Mouse (Mus musculus) olfactory bulb, adult 2 months (tissue): Measurements from ENCODE around the gene Ndufc2. TPM values are rescaled to one million over a fixed set of nuclear protein-coding genes. Genes with fewer than 3 reads are reported as not detected.

ENCODE experiments used
- H3K27ac ChIP-seq: fragments of 200-500 bp; 2 replicates; pipeline ENCODE4 v1.5.1; 2012; ENCODE audit warnings: low read depth, low read length; ENCODE audit not compliant: insufficient read depth
- H3K4me1 ChIP-seq: fragments of 200-500 bp; 2 replicates; pipeline ENCODE4 v1.6.1; 2012; ENCODE audit warnings: low read length; ENCODE audit not compliant: control insufficient read depth, insufficient read depth
- H3K4me3 ChIP-seq: fragments of 200-500 bp; 2 replicates; pipeline ENCODE4 v1.5.1; 2012; ENCODE audit warnings: mild to moderate bottlenecking, low read depth, low read length, moderate library complexity; ENCODE audit not compliant: insufficient read depth
- CTCF ChIP-seq: fragments of 200-500 bp; IDR thresholded peaks from 2 replicates; pipeline ENCODE4 v1.5.1; 2012; ENCODE audit warnings: low read depth, mild to moderate bottlenecking, low read length, moderate library complexity; ENCODE audit not compliant: insufficient read depth
- POLR2A ChIP-seq: fragments of 200-500 bp; IDR thresholded peaks from 2 replicates; pipeline ENCODE4 v1.6.1; 2012; ENCODE audit warnings: mild to moderate bottlenecking, low read depth, low read length, moderate library complexity; ENCODE audit not compliant: insufficient read depth
- WGBS: fragments of 180-500 bp; shearing (Covaris S2); methylation state at CpG from one replicate; pipeline ENCODE4 v1.1.7; 2018; 5-methylcytosine and 5-hydroxymethylcytosine counted together
- polyA plus RNA-seq: library from polyadenylated mRNA; stranded (reverse); fragments of >200 nt; gene quantifications from 2 replicates; pipeline ENCODE4 v1.2.4, GENCODE M21; 2012; ENCODE audit warnings: low replicate concordance; ENCODE audit not compliant: missing spikeins, insufficient read depth, insufficient read length

Ndufc2 gene
- polyA plus RNA-seq, 1 experiment: not detected

DNA sequence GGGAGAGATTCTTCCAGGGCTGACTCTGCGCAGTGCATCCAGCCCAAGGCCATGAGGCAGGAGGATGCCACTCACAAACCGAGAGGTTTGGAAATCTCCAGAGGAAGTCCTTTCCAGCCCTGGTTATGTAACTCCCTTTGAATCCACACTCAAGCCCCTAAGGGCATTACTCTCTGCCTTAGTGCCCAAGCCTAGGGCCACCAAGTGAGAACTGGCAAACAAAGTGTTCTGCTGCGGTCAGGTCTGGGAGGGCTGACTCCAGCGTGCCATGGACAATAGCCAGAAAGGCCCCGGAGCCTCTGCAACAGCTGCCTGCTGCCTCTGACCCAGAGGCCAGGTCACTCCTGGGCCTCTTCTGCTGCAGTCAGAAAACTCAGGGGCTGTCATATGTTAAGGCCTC, 18.9 kb downstream of the Ndufc2 start:
- H3K4me1 ChIP-seq: peaks cover 8% of the 10 kb centered on the region; the same call in 1 of the 2 replicates
- TF ChIP-seq POLR2A: no peak
- TF ChIP-seq CTCF: no peak
- H3K4me3 ChIP-seq: no peak overlapping the region
- H3K27ac ChIP-seq: no peak overlapping the region
- WGBS: 68% methylated on average over 5 of the region's 5 CpGs

DNA sequence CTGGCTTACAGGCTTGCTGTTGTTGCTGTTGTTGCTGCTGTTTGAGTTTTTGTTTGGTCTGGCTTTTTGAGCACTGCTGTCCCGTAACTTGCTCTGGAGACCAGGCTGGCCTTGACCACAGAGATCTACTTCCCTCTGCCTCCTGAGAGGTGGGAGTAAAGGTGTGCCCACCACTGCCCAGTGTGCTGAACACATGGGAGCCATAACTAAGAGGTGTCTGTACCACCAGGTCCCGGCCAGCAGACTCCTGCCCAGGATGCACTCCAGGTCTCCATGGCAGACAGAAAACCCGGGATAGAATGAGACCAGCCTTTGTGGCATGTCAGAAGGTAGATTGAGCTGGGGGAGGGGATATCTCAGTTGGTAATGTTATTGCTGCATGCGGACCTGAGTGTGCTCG, 19.4 kb downstream of the Ndufc2 start:
- no peak overlapping the region for H3K27ac ChIP-seq
- H3K4me1 ChIP-seq: peaks cover 8% of the 10 kb centered on the region; the same call in 1 of the 2 replicates
- no peak overlapping the region for H3K4me3 ChIP-seq
- 86% methylated on average over 5 of the region's 5 CpGs for WGBS
- no peak for TF ChIP-seq CTCF
- no peak for TF ChIP-seq POLR2A

DNA sequence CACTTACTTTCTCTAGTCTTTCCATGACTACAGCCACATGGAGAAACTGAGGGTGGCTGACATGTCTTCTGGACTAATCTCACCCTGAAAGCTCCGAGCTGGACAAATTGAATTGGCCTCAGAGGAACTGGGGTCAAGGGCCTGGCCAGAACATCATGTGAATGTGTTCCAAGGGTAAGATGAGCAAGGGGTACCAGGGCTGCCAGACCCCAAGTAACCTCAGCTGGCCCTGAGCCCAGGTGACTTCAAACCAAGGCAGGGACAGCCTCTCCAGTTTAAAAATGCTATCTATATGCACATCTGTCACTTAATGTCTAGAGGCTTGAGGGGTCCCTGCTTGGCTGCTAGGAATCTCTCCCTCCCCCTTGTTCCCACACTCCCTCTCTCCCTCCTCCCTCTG, 20.6 kb downstream of the Ndufc2 start:
- no peak overlapping the region for H3K4me3 ChIP-seq
- no peak overlapping the region for H3K27ac ChIP-seq
- 73% methylated on average over 1 of the region's 1 CpGs for WGBS

DNA sequence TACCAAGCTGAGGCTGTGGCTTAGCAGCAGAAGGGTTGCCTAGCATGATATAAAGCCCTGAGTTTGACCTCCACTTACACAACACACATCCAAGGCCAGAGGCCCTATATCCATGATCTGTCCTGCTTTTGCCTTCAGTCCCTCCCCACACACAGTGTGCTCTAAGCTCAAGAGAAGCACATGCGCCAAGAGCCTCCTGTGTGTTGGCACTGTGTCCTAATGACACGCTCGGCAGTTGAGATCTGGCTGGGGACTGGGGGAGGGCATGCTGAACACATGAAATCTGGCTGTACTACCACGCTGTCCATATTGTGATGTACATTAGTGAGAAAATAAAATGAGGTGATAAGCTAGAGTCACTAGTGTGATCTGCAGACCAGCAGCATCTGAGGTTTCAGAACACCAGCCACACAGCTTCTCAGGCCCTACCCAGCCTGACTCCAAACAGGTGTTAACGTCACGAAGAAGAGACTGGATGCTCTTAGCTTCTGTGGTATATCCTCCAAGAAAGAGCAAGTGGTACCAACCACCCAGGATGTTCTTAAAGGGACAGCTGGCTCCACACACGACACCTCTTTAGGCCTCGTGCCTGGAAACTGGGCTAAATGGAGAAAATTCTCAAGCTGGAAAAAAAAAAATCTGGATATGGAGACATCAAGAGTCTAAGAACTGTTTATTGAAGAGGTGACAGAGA, 21.3 kb downstream of the Ndufc2 start:
- TF ChIP-seq POLR2A: no peak
- no peak for TF ChIP-seq CTCF
- Histone ChIP-seq H3K4me3 (no peak overlapping the region), H3K27ac (no peak overlapping the region), H3K4me1 (peaks cover 8% of the 10 kb centered on the region)
- WGBS: 68% methylated on average over 8 of the region's 8 CpGs

More for the DNA sequence above, 20.6 kb downstream of the Ndufc2 start:
- TF ChIP-seq CTCF: no peak
- no peak for TF ChIP-seq POLR2A
- peaks cover 8% of the 10 kb centered on the region for H3K4me1 ChIP-seq

DNA sequence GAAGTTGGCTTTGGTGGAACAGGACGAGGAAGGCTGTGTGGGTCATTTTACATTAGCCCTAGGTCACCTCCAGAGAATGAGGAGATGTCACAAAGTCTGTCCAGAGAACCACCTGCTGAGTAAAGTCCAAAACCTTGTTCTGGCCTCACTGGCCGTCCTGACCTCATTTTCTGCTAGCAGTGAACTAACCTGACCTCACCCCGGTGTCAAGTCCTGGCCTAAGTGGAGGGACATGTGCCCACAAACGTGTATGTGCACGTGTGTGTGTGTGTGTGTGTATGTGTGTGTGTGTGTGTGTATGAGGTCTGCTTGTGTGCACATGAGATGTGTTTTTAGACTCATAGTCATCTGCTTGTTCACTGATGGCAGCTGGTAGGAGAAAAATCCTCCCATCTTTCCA, 24.0 kb downstream of the Ndufc2 start:
- Histone ChIP-seq H3K4me3 (no peak overlapping the region), H3K27ac (no peak overlapping the region), H3K4me1 (peaks cover 10% of the 10 kb centered on the region)
- no peak for TF ChIP-seq CTCF
- no peak for TF ChIP-seq POLR2A
- 67% methylated on average over 5 of the region's 5 CpGs for WGBS

DNA sequence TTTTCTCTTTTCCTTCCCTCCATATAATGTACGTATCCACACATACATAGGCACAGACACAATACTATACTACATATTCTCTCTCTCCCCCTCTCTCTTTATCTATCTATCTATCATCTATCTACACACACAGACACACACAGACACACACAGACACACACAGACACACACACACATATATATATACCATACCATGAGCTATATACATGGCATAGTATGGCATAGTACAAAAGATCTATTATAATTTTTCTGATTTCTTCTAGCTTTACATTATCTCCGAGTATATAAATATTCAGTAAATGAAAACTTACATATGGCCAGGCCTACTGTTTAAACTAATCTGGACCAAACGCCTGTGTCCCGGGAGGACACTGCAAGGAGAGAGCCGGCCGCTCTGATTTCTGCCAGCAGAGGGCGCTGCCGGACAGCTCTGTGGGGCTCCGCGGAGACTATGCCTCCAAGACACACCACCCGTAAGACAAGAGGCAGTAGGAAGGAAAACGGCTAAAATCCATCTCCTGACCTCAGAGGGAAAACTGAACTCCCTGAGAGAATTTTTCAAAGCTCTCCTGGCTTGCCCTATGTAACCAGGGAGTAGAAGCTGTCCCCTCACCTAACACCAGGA, 24.9 kb downstream of the Ndufc2 start:
- Histone ChIP-seq H3K4me3 (no peak overlapping the region), H3K27ac (no peak overlapping the region), H3K4me1 (peaks cover 8% of the 10 kb centered on the region)
- TF ChIP-seq POLR2A: no peak
- peak; percentile 94 for TF ChIP-seq CTCF
- 8% methylated on average over 12 of the region's 12 CpGs for WGBS

DNA sequence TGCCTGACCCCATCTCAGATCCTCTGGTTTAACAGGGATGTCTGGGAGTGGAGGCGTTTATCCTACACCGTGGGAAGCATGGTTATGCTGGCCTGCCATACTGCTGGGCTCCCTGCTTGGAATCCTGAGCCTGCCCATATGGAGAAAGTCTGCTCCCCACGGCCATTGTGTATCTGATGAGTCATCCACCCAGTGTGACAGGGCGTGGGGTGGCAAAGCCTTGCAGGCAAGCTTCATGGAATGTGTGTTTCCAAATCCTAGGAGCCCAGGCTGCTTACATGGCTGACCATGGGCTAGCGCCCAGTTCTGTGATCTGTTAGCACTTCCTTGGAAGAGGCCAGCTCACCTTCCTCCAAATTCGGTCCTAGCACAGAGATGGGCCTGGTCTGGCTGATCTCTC, 26.8 kb downstream of the Ndufc2 start:
- Histone ChIP-seq H3K4me1 (peaks cover 10% of the 10 kb centered on the region), H3K27ac (0 out of 2 replicates have a peak overlapping the region, but pooled peaks have one; percentile 8), H3K4me3 (no peak overlapping the region)
- 57% methylated on average over 6 of the region's 6 CpGs for WGBS
- TF ChIP-seq POLR2A (no peak), CTCF (no peak)

DNA sequence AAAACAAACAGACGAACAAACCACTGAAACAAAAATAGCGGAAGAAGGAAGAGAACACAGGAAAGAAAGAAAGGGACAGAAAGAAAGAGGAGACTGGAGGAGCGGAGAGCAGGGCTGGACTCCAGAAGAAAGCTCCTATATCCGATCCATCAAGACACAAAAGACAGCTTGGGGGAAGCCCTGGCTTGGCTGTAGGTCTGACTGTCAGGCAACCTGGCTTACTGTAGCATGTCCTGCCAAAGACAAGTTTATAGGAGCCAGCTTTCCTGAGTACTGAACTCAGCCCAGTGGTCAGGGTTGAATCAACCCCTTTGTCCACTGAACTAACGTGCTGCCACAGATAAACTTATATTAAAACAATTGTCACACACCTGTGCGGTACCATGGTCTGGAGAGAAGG, 27.5 kb downstream of the Ndufc2 start:
- peaks cover 10% of the 10 kb centered on the region for H3K4me1 ChIP-seq
- 75% methylated on average over 6 of the region's 6 CpGs for WGBS
- TF ChIP-seq POLR2A: no peak
- no peak overlapping the region for H3K4me3 ChIP-seq
- 0 out of 2 replicates have a peak overlapping the region, but pooled peaks have one; percentile 8 for H3K27ac ChIP-seq

DNA sequence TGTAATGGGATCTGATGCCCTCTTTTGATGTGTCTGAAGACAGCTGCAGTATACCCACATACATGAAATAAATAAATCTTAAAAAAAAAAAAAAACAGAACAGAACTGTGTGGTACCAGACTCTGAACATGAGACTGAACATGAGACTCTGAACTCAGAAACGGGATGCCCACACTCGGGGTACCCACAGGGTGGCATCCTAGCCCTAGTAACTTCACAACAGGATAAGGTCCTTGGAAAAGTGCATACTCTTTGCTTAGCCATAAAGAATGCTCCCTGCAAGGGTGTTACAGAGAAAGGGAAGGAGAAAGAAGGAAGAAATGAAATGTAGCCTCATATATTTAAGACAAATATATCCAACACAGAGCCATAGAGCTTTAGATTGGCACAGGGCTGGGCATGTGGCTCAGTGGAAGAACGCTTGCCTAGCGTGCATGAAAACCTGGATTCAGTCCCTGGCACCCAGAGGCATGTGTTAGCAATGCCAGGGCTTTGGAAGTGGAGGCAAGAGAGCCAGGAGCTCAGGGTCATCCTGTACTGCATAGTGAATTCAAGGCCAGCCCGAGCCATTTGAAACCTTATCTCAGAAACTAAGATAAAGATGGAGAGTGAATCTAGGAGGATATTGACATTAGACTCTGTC, 28.1 kb downstream of the Ndufc2 start:
- no peak for TF ChIP-seq CTCF
- TF ChIP-seq POLR2A: no peak
- Histone ChIP-seq H3K4me3 (no peak overlapping the region), H3K27ac (no peak overlapping the region), H3K4me1 (peaks cover 10% of the 10 kb centered on the region)
- WGBS: 49% methylated on average over 5 of the region's 5 CpGs
